Mouse (Mus musculus) intestine, embryonic 16.5 days (tissue): ENCODE data around the gene Dact3. TPM values are rescaled to one million over a fixed set of nuclear protein-coding genes. Genes with fewer than 3 reads are reported as not detected.

Experiments used
- ATAC-seq: fragments of 200-750 bp; cut with Nextera tagmentation; 2 replicates; pipeline ENCODE4 v1.8.0; 2017; ENCODE audit warnings: moderate TSS enrichment, moderate library complexity
- H3K27ac ChIP-seq: fragments of 300-500 bp; sonication (generic); 2 replicates; pipeline ENCODE4 v1.5.1; 2014; ENCODE audit warnings: mild to moderate bottlenecking, low read length
- H3K27me3 ChIP-seq: fragments of 300-500 bp; sonication (generic); replicated peaks from 2 replicates; pipeline ENCODE4 v1.6.1; 2014; ENCODE audit warnings: low read length, control low read depth, mixed read lengths; ENCODE audit not compliant: control insufficient read depth, insufficient read depth
- H3K36me3 ChIP-seq: fragments of 300-500 bp; sonication (generic); 2 replicates; pipeline ENCODE4 v1.6.1; 2014; ENCODE audit warnings: low read length, control low read depth; ENCODE audit not compliant: control insufficient read depth, insufficient read depth
- H3K4me1 ChIP-seq: fragments of 300-500 bp; sonication (generic); 2 replicates; pipeline ENCODE4 v1.6.1; 2014; ENCODE audit warnings: low read length, control low read depth, mixed read lengths; ENCODE audit not compliant: control insufficient read depth, insufficient read depth
- H3K4me2 ChIP-seq: fragments of 300-500 bp; sonication (generic); 2 replicates; pipeline ENCODE4 v1.6.1; 2014; ENCODE audit warnings: low read depth, low read length, control low read depth
- H3K4me3 ChIP-seq: fragments of 300-500 bp; sonication (generic); 2 replicates; pipeline ENCODE4 v1.5.1; 2014; ENCODE audit warnings: mild to moderate bottlenecking, low read length
- H3K9ac ChIP-seq: fragments of 300-500 bp; sonication (generic); 2 replicates; pipeline ENCODE4 v1.6.1; 2014; ENCODE audit warnings: low read depth, low read length
- H3K9me3 ChIP-seq: fragments of 300-500 bp; sonication (generic); 2 replicates; pipeline ENCODE4 v1.6.1; 2016; ENCODE audit warnings: low read length, control low read depth; ENCODE audit not compliant: control insufficient read depth
- WGBS: fragments of 180-500 bp; shearing (Covaris S2); extraction: QIAGEN DNeasy Blood & Tissue Kit; methylation state at CpG from one replicate; pipeline ENCODE4 v1.1.7; 2014; 5-methylcytosine and 5-hydroxymethylcytosine counted together
- polyA plus RNA-seq: library from polyadenylated mRNA; unstranded; fragments of >200 nt; fragmentation: Nextera tagmentation; extraction: Ambion mirVana; gene quantifications from 2 replicates; pipeline ENCODE4 v1.2.1, GENCODE M21; 2015

Gene Dact3
- polyA plus RNA-seq, 1 experiment from 2014 or later: 1.6 TPM

DNA sequence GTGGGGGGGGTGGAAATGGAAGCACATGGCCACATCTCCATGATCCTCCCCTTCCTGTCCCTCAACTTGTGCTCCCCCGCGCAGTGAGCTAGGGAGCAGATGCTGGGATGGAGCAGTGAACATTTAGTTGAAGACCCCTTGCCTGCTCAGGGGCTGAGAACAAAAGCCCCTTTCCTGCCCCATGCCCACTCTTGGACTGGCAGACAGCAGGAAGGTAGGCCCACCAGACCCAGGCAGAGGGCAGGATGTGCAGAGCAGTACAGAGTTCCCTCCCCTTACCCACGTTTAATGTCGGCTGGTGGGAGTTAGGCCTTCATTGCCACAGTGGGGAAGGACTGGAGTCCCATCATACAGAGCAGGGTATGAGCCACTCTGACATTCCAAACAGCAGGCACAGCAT, 34.0 kb upstream of the Dact3 start:
- no peaks in the 10 kb centered on the region for H3K27me3 ChIP-seq
- WGBS: 80% methylated on average over 4 of the region's 4 CpGs
- ATAC-seq: no peak
- peak overlapping the region; percentile 83 for H3K27ac ChIP-seq
- H3K9me3 ChIP-seq: no peaks in the 10 kb centered on the region
- peaks cover 21% of the 10 kb centered on the region for H3K4me1 ChIP-seq
- H3K9ac ChIP-seq: no peak overlapping the region
- H3K4me2 ChIP-seq: no peak overlapping the region
- H3K36me3 ChIP-seq: no peaks in the 10 kb centered on the region; the same call in none of the 2 replicates
- H3K4me3 ChIP-seq: no peak overlapping the region

DNA sequence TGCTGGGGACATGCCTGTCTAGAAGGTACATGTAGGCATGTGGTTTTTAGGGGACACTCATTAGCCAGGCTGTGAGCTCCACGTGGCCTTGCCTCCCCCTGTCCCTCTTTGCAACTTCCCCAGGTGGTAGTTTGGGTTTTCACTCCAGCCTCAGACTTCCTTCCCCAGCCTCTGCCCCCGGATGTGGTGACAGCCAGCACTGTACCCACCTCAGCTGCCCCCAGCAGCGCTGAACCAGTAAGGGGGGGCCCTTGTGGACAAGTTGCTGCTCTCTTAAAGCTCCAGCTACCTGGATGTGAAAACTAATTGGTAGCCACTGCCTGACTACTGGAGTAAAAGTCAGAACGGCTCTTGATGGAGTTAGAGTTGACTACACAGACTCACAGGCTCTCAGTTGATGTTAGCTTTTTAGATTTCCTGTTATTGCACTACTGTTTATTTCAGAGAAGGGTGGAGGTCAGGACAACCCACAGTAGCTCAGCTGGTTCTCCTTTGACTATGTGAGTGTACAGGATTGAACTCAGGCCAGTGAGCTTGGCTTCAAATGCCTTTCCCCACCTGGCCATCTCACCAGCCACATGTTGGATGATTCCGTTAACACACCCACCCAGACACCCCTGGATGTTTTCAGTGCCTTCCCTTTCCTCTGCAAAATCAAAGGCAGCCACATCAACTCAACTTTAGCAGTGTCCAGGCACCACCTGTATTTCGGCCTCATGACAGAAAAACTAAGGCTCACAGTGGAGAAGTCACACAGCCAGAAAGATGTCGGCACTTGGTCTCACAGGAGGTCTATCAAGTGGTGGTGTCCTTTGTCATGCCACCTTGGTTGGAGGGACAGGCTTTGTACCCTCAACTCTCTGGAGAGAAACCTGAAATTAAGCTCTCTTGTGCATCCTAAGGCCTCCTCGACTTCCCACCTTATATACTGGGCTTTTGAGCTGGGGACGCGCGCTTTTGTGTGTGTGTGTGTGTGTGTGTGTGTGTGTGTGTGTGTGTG, 33.3 kb upstream of the Dact3 start:
- peak overlapping the region; percentile 98 for H3K4me2 ChIP-seq
- peak overlapping the region; percentile 83 for H3K27ac ChIP-seq
- 37% methylated on average over 11 of the region's 11 CpGs for WGBS
- H3K27me3 ChIP-seq: no peaks in the 10 kb centered on the region
- peaks cover 21% of the 10 kb centered on the region for H3K4me1 ChIP-seq
- H3K4me3 ChIP-seq: peak overlapping the region; percentile 64
- no peaks in the 10 kb centered on the region for H3K9me3 ChIP-seq
- peak overlapping the region; percentile 85 for H3K9ac ChIP-seq
- no peaks in the 10 kb centered on the region; the same call in none of the 2 replicates for H3K36me3 ChIP-seq
- ATAC-seq: 0 out of 2 replicates have a peak, but pooled peaks have one; percentile 1

DNA sequence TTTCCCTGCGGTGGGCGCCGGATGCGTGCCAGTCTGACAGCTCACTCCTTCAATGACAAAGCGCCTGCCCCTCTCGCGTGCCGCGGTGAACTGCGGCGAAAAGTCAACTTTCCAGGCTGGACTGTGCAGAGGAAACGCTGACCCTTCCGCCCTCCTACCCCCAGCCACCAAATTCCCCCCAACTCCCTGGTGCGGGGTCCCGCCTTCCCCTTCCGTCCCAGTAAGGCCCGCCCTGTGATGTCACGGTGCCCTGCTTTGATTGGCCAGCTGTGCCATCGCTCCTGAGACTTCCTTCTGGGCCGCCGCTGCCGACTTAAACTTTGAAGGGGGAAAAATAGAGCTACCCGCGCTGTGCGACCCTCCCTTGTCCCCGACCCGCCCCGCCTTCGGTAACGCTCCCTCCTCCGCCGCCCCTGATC, 32.5 kb upstream of the Dact3 start, which contains the start of gene Prkd2:
Prkd2 (plus strand) TSS at position 258 of the 419 bp plus-strand sequence.
- Histone ChIP-seq H3K9ac (peak within 1 kb of the TSS; percentile 85), H3K4me1 (peaks cover 21% of the 10 kb centered on the region), H3K27me3 (no peaks in the 10 kb centered on the region), H3K36me3 (no peaks in the 10 kb centered on the region; the same call in none of the 2 replicates), H3K27ac (peak within 1 kb of the TSS; percentile 83), H3K4me2 (peak within 1 kb of the TSS; percentile 98), H3K4me3 (peak within 1 kb of the TSS; percentile 64), H3K9me3 (no peaks in the 10 kb centered on the region)
- whole genome bisulfite sequencing: under 1% methylated on average over 32 of the region's 32 CpGs
- ATAC-seq: peak; percentile 84

DNA sequence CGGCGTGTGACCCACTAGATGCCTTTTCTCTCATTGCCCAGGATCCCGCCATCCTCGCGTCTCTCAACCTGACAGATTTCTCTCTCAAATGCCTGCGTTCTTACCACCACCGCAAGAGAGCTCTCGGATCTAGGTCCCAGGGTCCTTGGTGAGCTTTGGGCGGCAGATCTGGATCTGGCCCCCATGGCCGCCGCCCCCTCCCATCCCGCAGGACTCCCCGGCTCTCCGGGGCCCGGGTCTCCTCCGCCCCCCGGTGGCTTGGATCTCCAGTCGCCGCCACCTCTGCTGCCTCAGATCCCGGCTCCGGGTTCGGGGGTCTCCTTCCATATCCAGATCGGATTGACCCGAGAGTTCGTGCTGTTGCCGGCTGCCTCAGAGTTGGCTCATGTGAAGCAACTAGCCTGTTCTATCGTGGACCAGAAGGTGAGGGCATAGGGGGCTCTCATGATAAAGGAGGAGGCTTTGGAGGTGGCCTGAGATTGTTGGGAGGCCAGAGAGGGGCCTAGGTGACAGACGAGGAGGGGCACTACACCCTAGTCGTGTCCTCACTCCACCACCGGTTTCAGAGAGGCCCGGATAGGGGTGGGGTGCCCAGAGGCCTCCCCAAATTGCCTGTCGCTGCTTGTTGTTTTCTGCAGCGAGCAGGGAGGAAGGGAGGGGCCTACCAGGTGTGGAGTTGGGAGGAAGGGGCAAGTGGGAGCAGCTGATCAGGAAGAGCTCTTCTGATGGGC, 31.5 kb upstream of the Dact3 start:
- Histone ChIP-seq H3K27ac (peak overlapping the region; percentile 83), H3K9me3 (no peaks in the 10 kb centered on the region), H3K36me3 (no peaks in the 10 kb centered on the region), H3K4me2 (peak overlapping the region; percentile 98), H3K27me3 (no peaks in the 10 kb centered on the region), H3K4me1 (peaks cover 21% of the 10 kb centered on the region), H3K9ac (peak overlapping the region; percentile 85), H3K4me3 (peak overlapping the region; percentile 64)
- peak; percentile 10 for ATAC-seq
- WGBS: 5% methylated on average over 33 of the region's 33 CpGs

DNA sequence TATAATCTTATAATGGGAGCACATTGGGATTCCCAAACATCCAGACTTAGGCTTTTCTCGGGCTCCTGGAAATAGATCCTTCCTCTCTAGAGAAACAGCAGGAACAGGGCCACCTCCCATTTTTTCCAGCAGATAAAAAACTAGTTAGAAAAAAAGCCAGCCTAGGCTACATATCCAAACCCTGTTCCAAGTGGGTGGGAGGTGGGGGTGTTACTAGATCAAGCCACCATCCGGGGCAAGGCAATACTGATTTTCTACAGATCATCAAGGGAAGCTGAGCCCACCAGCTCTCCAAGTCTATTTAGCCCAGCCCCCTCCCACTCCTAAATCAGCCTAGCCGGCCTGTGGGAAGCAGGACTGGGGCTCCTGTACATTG, 30.4 kb upstream of the Dact3 start:
- no peak for ATAC-seq
- peak overlapping the region; percentile 98 for H3K4me2 ChIP-seq
- H3K4me1 ChIP-seq: peaks cover 21% of the 10 kb centered on the region
- peak overlapping the region; percentile 66 for H3K9ac ChIP-seq
- H3K27me3 ChIP-seq: no peaks in the 10 kb centered on the region
- H3K9me3 ChIP-seq: no peaks in the 10 kb centered on the region
- H3K36me3 ChIP-seq: no peaks in the 10 kb centered on the region
- H3K4me3 ChIP-seq: peak overlapping the region; percentile 64
- 56% methylated on average over 3 of the region's 3 CpGs for WGBS
- H3K27ac ChIP-seq: peak overlapping the region; percentile 78

DNA sequence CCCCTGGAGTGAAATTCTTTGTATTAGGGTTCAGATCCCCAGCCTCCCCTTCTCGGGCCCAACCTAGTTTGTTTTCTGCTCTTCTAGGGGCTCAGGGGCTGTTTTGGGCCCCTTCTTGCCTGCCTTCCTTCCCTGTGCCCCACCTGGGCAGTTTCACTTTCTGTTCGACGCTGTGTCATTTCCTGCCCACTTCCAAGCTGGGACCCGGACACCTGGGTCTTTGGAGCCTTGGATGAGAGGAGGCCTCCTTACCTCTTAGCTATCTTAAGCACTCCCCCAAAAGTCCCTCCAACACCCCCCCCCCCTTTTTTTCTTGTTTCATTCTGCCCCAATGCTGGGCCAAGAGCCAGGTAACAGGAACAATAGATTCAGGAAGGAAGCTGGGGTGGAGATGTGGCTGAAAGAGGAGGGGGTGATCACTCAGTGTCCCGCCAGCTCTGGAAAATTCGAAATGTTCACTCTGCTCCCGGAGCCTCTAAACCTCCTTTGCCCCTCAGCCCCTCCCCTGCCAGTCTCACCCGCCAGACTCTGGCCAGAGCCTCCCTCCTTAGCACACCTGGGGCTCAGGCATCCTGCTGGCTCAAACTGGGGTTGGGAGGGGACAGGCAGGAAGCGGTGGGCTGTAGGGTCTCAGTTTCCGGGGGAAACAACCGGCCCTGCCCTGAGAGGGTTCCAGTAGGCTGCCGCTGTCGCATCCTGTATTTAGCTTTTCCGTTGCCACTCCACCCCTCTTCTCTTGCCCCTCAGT, 29.9 kb upstream of the Dact3 start:
- WGBS: 33% methylated on average over 14 of the region's 14 CpGs
- peaks cover 21% of the 10 kb centered on the region for H3K4me1 ChIP-seq
- peak overlapping the region; percentile 66 for H3K9ac ChIP-seq
- no peaks in the 10 kb centered on the region for H3K36me3 ChIP-seq
- H3K27me3 ChIP-seq: no peaks in the 10 kb centered on the region
- peak overlapping the region; percentile 64 for H3K4me3 ChIP-seq
- H3K4me2 ChIP-seq: peak overlapping the region; percentile 98
- no peaks in the 10 kb centered on the region for H3K9me3 ChIP-seq
- 0 out of 2 replicates have a peak, but pooled peaks have one; percentile 16 for ATAC-seq
- peak overlapping the region; percentile 78 for H3K27ac ChIP-seq

DNA sequence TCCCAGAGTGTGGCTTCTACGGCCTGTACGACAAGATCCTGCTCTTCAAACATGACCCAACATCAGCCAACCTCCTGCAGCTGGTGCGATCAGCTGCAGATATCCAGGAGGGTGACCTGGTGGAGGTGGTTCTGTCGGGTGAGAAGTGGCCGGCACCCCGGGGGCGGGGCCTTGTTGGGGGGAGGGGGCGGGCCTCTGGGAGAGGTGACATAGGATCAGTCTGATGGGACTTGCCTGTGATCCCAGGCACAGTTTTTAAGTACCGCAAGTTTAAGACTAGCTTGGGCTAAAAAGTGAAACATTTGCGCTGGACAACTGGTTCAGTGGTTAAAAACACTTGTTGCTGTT, 29.3 kb upstream of the Dact3 start:
- ATAC-seq: no peak
- Histone ChIP-seq H3K36me3 (no peaks in the 10 kb centered on the region), H3K27me3 (no peaks in the 10 kb centered on the region), H3K9me3 (no peaks in the 10 kb centered on the region), H3K27ac (peak overlapping the region; percentile 78), H3K4me2 (peak overlapping the region; percentile 98), H3K4me3 (peak overlapping the region; percentile 64), H3K9ac (peak overlapping the region; percentile 66), H3K4me1 (peaks cover 21% of the 10 kb centered on the region)
- 39% methylated on average over 10 of the region's 10 CpGs for WGBS

DNA sequence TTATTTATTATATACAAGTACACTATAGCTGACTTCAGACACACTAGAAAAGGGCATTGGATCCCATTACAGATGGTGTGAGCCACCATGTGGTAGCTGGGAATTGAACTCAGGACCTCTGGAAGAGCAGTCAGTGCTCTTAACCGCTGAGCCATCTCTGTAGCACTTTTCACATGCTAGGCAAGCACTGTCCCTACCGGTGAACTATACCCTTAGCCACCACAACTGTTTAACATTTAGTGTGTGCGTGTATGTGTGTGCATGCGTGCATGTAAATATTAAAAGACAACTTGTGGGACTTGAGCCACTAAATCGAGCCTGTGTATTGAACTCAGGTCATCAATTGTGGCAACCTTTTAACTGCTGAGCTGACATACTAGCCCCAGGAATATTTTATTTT, 28.3 kb upstream of the Dact3 start:
- Histone ChIP-seq H3K9me3 (no peaks in the 10 kb centered on the region), H3K4me3 (no peak overlapping the region), H3K27me3 (no peaks in the 10 kb centered on the region), H3K4me2 (no peak overlapping the region), H3K36me3 (no peaks in the 10 kb centered on the region), H3K27ac (no peak overlapping the region), H3K9ac (no peak overlapping the region), H3K4me1 (peaks cover 21% of the 10 kb centered on the region)
- no peak for ATAC-seq
- 94% methylated on average over 5 of the region's 5 CpGs for WGBS
